Mouse (Mus musculus) cerebellum, postnatal 10 days (tissue): ENCODE measurements around the gene Phf10.
"Not testable (repeated sequence)": the region's sequence is repeated elsewhere in the genome, so short reads cannot be mapped to it uniquely, and the experiment has no call there.

ENCODE experiments used
- DNase-seq, 2 experiments: peaks; one replicate each; pipeline ENCODE4 v3.0.0; 2021; ENCODE audit warnings: mixed read lengths in 2 of 2

The Phf10 gene

DNA sequence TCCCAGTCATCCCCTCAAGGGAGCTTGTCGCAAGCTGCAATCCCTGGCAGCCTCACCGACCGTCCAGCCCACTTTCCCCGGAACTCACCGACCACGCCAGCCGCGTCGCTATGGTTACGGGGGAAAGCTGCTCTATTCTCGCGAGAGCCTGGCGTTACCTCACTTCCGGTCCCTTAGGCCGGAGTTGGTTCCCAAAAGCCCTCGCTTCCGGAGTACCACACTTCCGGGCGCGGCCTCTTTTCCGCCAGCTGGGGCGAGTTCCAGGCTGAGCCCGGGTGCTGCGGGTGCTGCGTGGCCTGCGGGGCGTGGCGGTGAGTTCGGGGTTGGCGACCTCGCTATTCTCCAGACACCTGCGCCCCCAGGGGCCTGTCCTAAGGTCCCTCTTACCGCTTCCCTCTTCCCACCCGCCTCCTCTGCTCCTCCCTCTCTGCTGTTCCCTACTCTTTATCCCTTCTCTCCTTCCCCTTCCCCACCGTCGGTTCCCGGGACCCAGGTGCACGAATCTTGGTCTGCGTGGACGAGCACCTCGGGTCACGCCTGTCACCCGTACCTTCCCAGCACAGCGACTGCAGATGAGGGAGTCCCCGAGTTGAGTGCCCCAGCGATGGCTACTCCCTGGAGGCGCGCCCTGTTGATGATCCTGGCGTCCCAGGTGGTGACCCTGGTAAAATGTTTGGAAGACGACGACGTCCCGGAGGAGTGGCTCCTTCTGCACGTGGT, 17.9 kb downstream of the Phf10 start, which contains the start of the genes Wdr27 and 1600012H06Rik:
Gene Wdr27 (minus strand): TSS at position 150 of the 720 bp plus-strand sequence.
Gene 1600012H06Rik (plus strand): TSS at position 176 of the 720 bp plus-strand sequence.
- peak; percentile 99 for DNase-seq

DNA sequence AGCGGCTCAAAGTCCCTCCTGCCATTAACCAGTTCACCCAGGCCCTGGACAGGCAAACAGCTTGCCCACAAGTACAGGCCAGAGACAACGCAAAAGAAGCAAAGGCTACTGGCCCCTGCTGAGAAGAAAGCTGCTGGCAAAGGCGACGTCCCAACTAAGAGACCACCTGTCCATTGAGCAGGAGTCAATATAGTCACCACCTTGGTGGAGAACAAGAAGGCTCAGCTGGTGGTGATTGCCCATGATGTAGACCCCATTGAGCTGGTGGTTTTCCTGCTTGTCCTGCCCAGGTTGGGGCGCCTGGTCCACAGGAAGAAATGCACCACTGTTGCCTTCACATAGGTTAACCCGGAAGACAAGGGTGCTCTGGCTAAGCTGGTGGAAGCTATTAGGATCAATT, 18.9 kb downstream of the Phf10 start:
- peak; percentile 11 to 15 for DNase-seq

- DNase-seq: no peak
Observed at GRCm38 (mm10) chr17:14935841-14936605, 25.1 kb downstream of the Phf10 start.

GRCm38 (mm10) chr17:14935280-14935679, 25.8 kb downstream of the Phf10 start:
- DNase-seq: not testable (repeated sequence)

- no peak for DNase-seq
Observed at GRCm38 (mm10) chr17:14931469-14931868, 29.6 kb downstream of the Phf10 start.

DNA sequence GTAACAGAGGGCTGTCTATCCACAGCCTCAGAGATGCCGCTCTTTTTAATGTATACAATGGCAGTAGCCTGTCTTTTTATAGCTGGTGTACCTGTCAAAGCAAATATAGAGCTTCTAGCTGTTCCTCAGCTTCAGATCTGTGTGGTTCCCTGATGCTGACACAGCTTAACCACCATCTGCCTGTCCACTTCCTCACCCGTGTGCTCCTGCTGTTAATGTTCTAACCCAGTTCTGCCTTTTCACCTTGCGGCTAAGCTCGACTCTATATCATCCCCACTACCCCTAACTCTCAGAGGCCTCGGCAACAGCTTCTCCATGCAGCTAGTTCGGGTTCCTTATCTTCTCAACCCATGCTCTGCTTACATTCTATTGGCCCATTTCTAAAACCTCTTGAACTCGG, 30.4 kb downstream of the Phf10 start:
- DNase-seq: no peak

DNA sequence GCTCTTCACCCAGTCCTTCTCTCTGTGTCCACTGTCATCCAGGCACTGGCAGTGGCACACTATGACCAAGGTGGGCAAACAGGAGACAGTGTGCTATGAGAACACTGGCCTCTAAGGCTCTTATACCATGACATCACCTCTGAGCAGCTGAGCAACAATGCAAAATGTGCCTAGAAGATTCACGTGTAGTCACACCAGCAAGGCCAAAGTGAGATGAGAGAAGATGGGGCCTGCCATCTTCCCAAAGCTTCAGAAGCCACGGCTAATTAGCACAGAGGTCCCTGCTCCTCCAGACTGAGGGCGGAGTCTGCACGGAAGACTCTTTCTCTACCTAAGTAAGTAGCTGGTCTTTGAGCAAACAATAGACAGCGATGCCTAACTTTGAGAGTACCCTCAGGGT, 32.4 kb downstream of the Phf10 start:
- DNase-seq: no peak

GRCm38 (mm10) chr17:14927644-14928218, 33.3 kb downstream of the Phf10 start:
- no peak for DNase-seq

GRCm38 (mm10) chr17:14921582-14921981, 39.5 kb downstream of the Phf10 start:
- DNase-seq: no peak

DNA sequence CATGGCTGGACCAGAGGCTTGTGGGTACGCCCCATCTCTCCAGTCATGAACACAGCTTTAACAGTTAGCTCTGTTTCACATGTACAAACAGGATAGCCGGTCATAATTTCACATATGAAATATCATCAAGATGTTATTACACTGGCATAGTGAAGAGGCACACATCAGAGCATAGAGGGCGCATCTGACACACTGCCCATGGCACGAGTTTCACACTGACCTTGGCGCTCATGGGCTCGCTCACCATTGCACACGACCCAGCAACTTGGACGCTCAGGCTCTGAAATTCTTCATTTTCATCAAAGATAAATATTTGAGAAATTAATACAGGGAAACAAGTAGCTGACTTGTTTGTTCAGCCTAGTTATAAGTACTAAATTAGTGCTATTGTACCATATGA, 43.2 kb downstream of the Phf10 start:
- no peak for DNase-seq

- DNase-seq: no peak
Observed at GRCm38 (mm10) chr17:14914401-14914800, 46.7 kb downstream of the Phf10 start.

DNA sequence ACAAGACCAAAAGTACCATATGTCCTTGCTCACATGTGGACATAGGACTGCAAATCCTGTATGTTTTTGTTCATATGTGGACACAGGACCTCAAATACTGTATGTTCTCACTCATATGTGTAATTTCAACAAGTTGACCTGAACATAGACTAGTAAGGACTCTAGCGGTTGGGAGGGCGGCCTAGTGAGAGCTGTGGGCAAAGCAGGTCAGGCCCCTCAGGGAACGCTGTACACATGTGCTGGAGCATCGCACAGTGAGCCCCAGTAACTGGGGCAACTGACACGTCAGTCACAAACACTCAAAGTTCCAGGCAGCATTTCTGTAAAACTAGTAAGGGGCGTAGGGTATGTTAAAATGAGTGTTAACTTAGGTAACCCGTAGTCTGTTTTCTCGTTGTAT, 48.1 kb downstream of the Phf10 start:
- no peak for DNase-seq

GRCm38 (mm10) chr17:14912420-14912819, 48.7 kb downstream of the Phf10 start:
- DNase-seq: peak; percentile 7 to 14

GRCm38 (mm10) chr17:14910771-14911170, 50.3 kb downstream of the Phf10 start:
- DNase-seq: no peak

DNA sequence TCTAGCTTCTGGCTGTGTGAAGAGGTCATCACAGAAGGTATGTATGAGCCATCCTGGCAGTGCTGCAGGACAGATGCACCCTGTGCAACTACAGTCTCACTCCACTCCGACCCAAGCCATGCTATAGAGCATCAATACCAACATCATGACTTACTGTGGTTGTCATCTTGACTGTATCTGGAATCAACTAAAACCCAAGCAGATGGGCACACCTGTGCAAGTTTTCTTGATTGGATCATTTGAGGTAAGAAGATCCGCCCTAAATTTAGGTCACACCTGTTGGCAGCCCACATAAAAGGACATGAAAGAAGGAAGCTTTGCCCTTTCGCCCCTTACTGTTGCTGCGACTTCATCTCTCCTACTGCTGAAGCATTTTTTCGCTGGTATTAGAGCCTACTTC, 51.7 kb downstream of the Phf10 start:
- no peak for DNase-seq

GRCm38 (mm10) chr17:14907136-14907535, 53.9 kb downstream of the Phf10 start:
- no peak for DNase-seq

- no peak for DNase-seq
Observed at GRCm38 (mm10) chr17:14906611-14907010, 54.5 kb downstream of the Phf10 start.

GRCm38 (mm10) chr17:14904637-14905265, 56.3 kb downstream of the Phf10 start:
- DNase-seq: peak; percentile 84 to 87

DNA sequence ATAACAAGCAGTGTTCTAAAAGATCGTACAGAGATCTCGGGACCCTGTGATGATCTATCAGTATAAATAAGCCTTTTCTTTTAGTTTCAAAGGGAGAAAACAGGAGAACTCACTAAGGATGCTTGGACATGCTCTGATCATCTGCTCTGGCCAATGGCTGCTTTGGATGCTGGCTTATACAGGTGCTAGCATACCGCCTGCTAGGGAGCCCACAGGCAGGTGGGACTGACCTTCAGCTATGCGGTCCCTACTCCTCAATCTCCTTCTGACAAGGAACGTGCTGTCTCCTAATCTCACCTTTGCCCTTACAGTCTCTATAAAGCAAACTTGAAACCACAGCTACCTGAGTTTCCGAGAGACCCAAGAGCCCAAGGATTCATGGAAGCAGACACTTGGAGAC, 56.9 kb downstream of the Phf10 start:
- DNase-seq: no peak

- no peak for DNase-seq
Observed at GRCm38 (mm10) chr17:14903212-14903611, 57.9 kb downstream of the Phf10 start.

DNA sequence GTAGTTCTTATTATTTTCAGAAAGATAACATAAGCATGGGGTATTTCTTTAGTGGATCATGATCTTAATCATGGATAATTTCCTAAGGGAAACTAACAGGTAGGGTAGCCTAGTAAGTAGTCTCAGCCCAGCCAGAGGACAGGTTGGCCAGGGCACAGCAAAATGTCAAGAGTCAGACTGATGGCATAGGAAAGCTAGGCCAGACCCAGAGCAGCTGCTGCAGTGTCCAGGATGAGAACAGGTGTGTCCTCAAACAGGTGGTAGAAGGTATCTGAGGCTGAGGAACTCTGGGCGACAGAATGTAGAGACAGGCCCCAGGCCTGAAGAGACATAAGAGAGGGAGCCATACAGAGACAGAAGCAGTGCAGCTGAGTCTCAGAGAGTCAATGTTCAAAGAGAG, 62.1 kb downstream of the Phf10 start:
- DNase-seq: no peak

GRCm38 (mm10) chr17:14895058-14895457, 66.0 kb downstream of the Phf10 start:
- DNase-seq: not testable (repeated sequence)
